Comparison of ENCODE assay signal across 8 mouse cellular contexts in the genomic region with DNA sequence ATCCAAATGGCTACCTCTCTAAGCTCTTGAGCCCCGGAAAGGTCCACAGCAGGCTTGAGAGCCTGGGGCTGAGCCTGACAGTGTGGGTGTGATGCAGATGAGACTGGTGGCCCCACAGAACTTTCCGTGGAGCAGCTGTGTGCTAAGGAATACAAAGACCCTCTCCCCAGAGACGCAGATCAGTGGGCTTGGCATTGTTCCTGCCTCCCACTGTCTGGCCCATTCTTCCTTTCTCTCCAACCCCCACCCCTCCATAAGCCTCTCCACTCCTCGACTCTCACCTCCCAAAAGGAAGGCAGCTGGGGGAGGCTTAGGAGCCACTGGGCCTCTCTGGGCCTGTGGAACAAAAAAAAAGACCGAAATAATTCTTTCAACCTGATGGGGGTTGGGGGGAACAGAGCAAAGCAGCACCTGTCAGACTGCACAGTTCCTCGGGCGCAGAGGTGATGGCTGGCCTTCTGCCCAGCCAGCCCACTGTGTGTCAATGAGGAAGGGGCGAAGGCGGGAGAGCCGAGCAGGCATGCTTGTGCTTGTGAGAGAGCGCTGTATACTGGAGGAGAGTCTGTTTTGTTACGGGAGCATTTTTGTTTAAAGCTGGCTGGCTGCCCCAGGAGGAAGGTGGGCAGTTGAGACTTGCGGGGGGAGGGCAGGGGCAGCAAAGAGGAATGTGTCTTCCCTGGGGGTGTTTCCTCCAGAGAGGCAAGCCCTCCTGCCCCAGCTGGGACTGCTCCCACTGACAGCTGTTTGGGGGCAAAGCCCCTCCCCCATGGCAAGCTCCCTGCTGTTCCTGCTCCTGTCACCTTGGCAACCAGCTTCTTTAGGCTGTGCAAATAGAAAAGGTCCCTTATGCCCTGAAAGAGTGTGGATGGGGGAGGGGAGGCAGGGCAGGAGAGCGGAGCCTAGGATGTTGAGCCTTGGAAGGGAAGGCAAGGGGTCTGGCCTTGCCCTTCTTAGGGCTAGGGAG. TPM values are rescaled to one million over a fixed set of nuclear protein-coding genes. Genes with fewer than 3 reads are reported as not detected.
DNase-seq lines count a peak whose midpoint lies in the region; ATAC-seq lines count a peak whose summit lies in the region.

No protein-coding gene starts in this region.

- no peak overlapping the region for H3K4me3 ChIP-seq in forebrain, embryonic 15.5 days
- no peak overlapping the region for H3K4me3 ChIP-seq in midbrain, embryonic 15.5 days

- H3K4me1 ChIP-seq in forebrain, embryonic 15.5 days: peaks cover 78% of the 10 kb centered on the region
- peaks cover 71% of the 10 kb centered on the region for H3K4me1 ChIP-seq in midbrain, embryonic 15.5 days

- intact Hi-C loops in left cerebral cortex, postnatal 14 days (cut with DNase I): no loop called here

- peak; percentile 90 for DNase-seq in ES-CJ7 (ENCODE audit: low read depth, low spot score)
- peak; percentile 73 for DNase-seq in cerebellum, adult 11 months
- DNase-seq in left cerebral cortex, postnatal 14 days (ENCODE audit: low spot score in 2 of 2): peak; percentile 69 to 87
- DNase-seq in yolk sac, embryonic 10.5 days (ENCODE audit: low spot score): peak; percentile 78
- DNase-seq in adrenal gland, adult 8-10 months: no peak
- no peak for DNase-seq in urinary bladder, postnatal 10 days (ENCODE audit: low spot score)

- no peaks in the 10 kb centered on the region for H3K36me3 ChIP-seq in forebrain, embryonic 15.5 days
- no peaks in the 10 kb centered on the region for H3K36me3 ChIP-seq in midbrain, embryonic 15.5 days (replicated peaks)

- no peaks in the 10 kb centered on the region for H3K27me3 ChIP-seq in forebrain, embryonic 15.5 days
- no peaks in the 10 kb centered on the region for H3K27me3 ChIP-seq in midbrain, embryonic 15.5 days (replicated peaks)

- no peaks in the 10 kb centered on the region for H3K9me3 ChIP-seq in forebrain, embryonic 15.5 days
- H3K9me3 ChIP-seq in midbrain, embryonic 15.5 days: no peaks in the 10 kb centered on the region

- H3K9ac ChIP-seq in forebrain, embryonic 15.5 days (replicated peaks): peak overlapping the region; percentile 20
- H3K9ac ChIP-seq in midbrain, embryonic 15.5 days: peak overlapping the region; percentile 25

- 0% methylated on average over 14 of the region's 14 CpGs for WGBS in forebrain, embryonic 15.5 days
- 4% methylated on average over 14 of the region's 14 CpGs for WGBS in midbrain, embryonic 15.5 days

- H3K27ac ChIP-seq in forebrain, embryonic 15.5 days (replicated peaks): peak overlapping the region; percentile 96
- H3K27ac ChIP-seq in midbrain, embryonic 15.5 days: peak overlapping the region; percentile 96

- peak; percentile 77 for ATAC-seq in forebrain, embryonic 15.5 days (replicated peaks)
- ATAC-seq in midbrain, embryonic 15.5 days (replicated peaks): peak; percentile 71

- peak overlapping the region; percentile 31 for H3K4me2 ChIP-seq in forebrain, embryonic 15.5 days (replicated peaks)
- H3K4me2 ChIP-seq in midbrain, embryonic 15.5 days: peak overlapping the region; percentile 38

RNA-seq across cellular contexts. Expression of a gene that starts 39.6 kb away (rescaled TPM):
- polyA plus RNA-seq in forebrain, embryonic 15.5 days (2015; fragmentation: Nextera tagmentation; extraction: Ambion mirVana): 0.45 and 0.61 TPM in 2 replicates
- total RNA-seq in left cerebral cortex, postnatal 14 days (2021): under 1 TPM; 0.42 to 0.75 TPM
- polyA plus RNA-seq in midbrain, embryonic 15.5 days (2015; fragmentation: Nextera tagmentation; extraction: Ambion mirVana): 0.28 and 0.34 TPM in 2 replicates
- total RNA-seq in adrenal gland, adult 8-10 months (2022): under 1 TPM; 0.14 to 0.34 (median 0.15) TPM

Comparison
In these comparisons a context has a peak if more than half of its experiments do, and no peak if none do; other contexts are left out.
1. DNase-seq: peak in ES-CJ7 (single experiment), cerebellum, adult 11 months (single experiment), left cerebral cortex, postnatal 14 days (2 of 2) and yolk sac, embryonic 10.5 days (single experiment); none in adrenal gland, adult 8-10 months (single experiment) and urinary bladder, postnatal 10 days (single experiment).